Mouse (Mus musculus) MEL (cell line): ENCODE results near the gene Gpc5. TPM values are rescaled to one million over a fixed set of nuclear protein-coding genes. Genes with fewer than 3 reads are reported as not detected.

Experiments used
- DNase-seq: peaks from one replicate; pipeline ENCODE4 v3.0.0; 2011; ENCODE audit warnings: low read depth, low spot score
- H3K27ac ChIP-seq: 2 replicates; pipeline ENCODE4 v1.5.1; 2012; ENCODE audit warnings: low read depth, mild to moderate bottlenecking, control low read depth, low read length, moderate library complexity; ENCODE audit not compliant: control insufficient read depth
- H3K27me3 ChIP-seq, 2 experiments: fragments of 150-350 bp in 1 of 2; sonication (generic) in 1 of 2; 2 replicates each; pipeline ENCODE4 v1.6.1; 2012; ENCODE audit warnings: low read length in 2 of 2, mild to moderate bottlenecking in 2 of 2, improper control_type of control experiment in 1 of 2, moderate library complexity in 1 of 2; ENCODE audit not compliant: insufficient read depth in 2 of 2, control insufficient read depth in 1 of 2
- H3K36me3 ChIP-seq, 2 experiments: 2 replicates each; pipeline ENCODE4 v1.6.1; 2012 to 2014; ENCODE audit warnings: low read length in 2 of 2, improper control_type of control experiment in 1 of 2, inconsistent platforms in 1 of 2, mild to moderate bottlenecking in 1 of 2; ENCODE audit not compliant: insufficient read depth in 2 of 2, control insufficient read depth in 1 of 2
- H3K4me1 ChIP-seq, 2 experiments: fragments of 150-350 bp in 1 of 2; sonication (generic) in 1 of 2; 2 replicates each; pipeline ENCODE4 v1.6.1; 2012; ENCODE audit warnings: low read length in 2 of 2, improper control_type of control experiment in 1 of 2, mild to moderate bottlenecking in 1 of 2; ENCODE audit not compliant: insufficient read depth in 2 of 2, control insufficient read depth in 1 of 2
- H3K4me3 ChIP-seq, 2 experiments: fragments of 150-350 bp in 1 of 2; sonication (generic) in 1 of 2; 2 replicates each; pipeline ENCODE4 v1.5.1; 2012; ENCODE audit warnings: low read depth in 2 of 2, low read length in 2 of 2, mild to moderate bottlenecking in 2 of 2, moderate library complexity in 2 of 2, control low read depth in 1 of 2, improper control_type of control experiment in 1 of 2; ENCODE audit not compliant: control insufficient read depth in 1 of 2, insufficient read depth in 1 of 2
- H3K79me2 ChIP-seq: 2 replicates; pipeline ENCODE4 v1.6.1; 2012; ENCODE audit warnings: mild to moderate bottlenecking, low read length, moderate library complexity; ENCODE audit not compliant: control insufficient read depth, poor library complexity, insufficient read depth
- H3K9ac ChIP-seq: 2 replicates; pipeline ENCODE4 v1.6.1; 2012; ENCODE audit warnings: low read depth, mild to moderate bottlenecking, control low read depth, low read length, moderate library complexity; ENCODE audit not compliant: control insufficient read depth, poor library complexity, severe bottlenecking
- H3K9me3 ChIP-seq: fragments of 150-350 bp; sonication (generic); replicated peaks from 2 replicates; pipeline ENCODE4 v1.6.1; 2012; ENCODE audit warnings: mild to moderate bottlenecking, low read length, improper control_type of control experiment, moderate library complexity; ENCODE audit not compliant: insufficient read depth
- ELF1 ChIP-seq: IDR thresholded peaks from 2 replicates; pipeline ENCODE4 v1.6.1; 2014; ENCODE audit warnings: low read depth, mild to moderate bottlenecking, inconsistent platforms, low read length, improper control_type of control experiment, moderate library complexity
- ETS1 ChIP-seq: IDR thresholded peaks from 2 replicates; pipeline ENCODE4 v1.6.1; 2012; ENCODE audit warnings: low read depth, mild to moderate bottlenecking, inconsistent platforms, low read length, improper control_type of control experiment, moderate library complexity
- KAT2A ChIP-seq: conservative IDR thresholded peaks from 2 replicates; pipeline ENCODE4 v1.6.1; 2012; ENCODE audit warnings: low read depth, low read length, improper control_type of control experiment, inconsistent platforms
- MAFK ChIP-seq: IDR thresholded peaks from 2 replicates; pipeline ENCODE4 v1.6.1; 2011; ENCODE audit warnings: low read depth, mild to moderate bottlenecking, low read length, improper control_type of control experiment, borderline replicate concordance
- MAX ChIP-seq: IDR thresholded peaks from 2 replicates; pipeline ENCODE4 v1.6.1; 2011; ENCODE audit warnings: low read length, improper control_type of control experiment
- NELFE ChIP-seq: IDR thresholded peaks from 2 replicates; pipeline ENCODE4 v1.6.1; 2011; ENCODE audit warnings: low read depth, low read length, improper control_type of control experiment
- NRF1 ChIP-seq: IDR thresholded peaks from 2 replicates; pipeline ENCODE4 v1.6.1; 2014; ENCODE audit warnings: low read depth, mild to moderate bottlenecking, inconsistent platforms, low read length, improper control_type of control experiment, moderate library complexity; ENCODE audit not compliant: poor library complexity, insufficient read depth, severe bottlenecking
- POLR2A ChIP-seq, 2 experiments: IDR thresholded peaks; 2 replicates each; pipeline ENCODE4 v1.6.1; 2011 to 2012; ENCODE audit warnings: low read length in 2 of 2, mild to moderate bottlenecking in 2 of 2, control low read depth in 1 of 2, improper control_type of control experiment in 1 of 2, low read depth in 1 of 2, moderate library complexity in 1 of 2; ENCODE audit not compliant: control insufficient read depth in 1 of 2, insufficient read depth in 1 of 2, poor library complexity in 1 of 2
- POLR2AphosphoS5 ChIP-seq: IDR thresholded peaks from 2 replicates; pipeline ENCODE4 v1.6.1; 2012; ENCODE audit warnings: low read depth, borderline replicate concordance, mild to moderate bottlenecking, inconsistent platforms, low read length, moderate library complexity, mixed read lengths
- RAD21 ChIP-seq: IDR thresholded peaks from 2 replicates; pipeline ENCODE4 v1.6.1; 2011; ENCODE audit warnings: mild to moderate bottlenecking, low read depth, low read length, improper control_type of control experiment
- RCOR1 ChIP-seq: IDR thresholded peaks from 2 replicates; pipeline ENCODE4 v1.6.1; 2012; ENCODE audit warnings: low read depth, mild to moderate bottlenecking, inconsistent platforms, low read length, improper control_type of control experiment
- SIN3A ChIP-seq: IDR thresholded peaks from 2 replicates; pipeline ENCODE4 v1.6.1; 2012; ENCODE audit warnings: low read length, improper control_type of control experiment, inconsistent platforms
- SMC3 ChIP-seq: IDR thresholded peaks from 2 replicates; pipeline ENCODE4 v1.6.1; 2011; ENCODE audit warnings: low read depth, low read length, improper control_type of control experiment
- TCF12 ChIP-seq: IDR thresholded peaks from 2 replicates; pipeline ENCODE4 v1.6.1; 2014; ENCODE audit warnings: low read depth, mild to moderate bottlenecking, inconsistent platforms, low read length, improper control_type of control experiment, moderate library complexity
- UBTF ChIP-seq: IDR thresholded peaks from 2 replicates; pipeline ENCODE4 v1.6.1; 2012; ENCODE audit warnings: low read depth, mild to moderate bottlenecking, inconsistent platforms, low read length, improper control_type of control experiment, moderate library complexity, borderline replicate concordance; ENCODE audit not compliant: insufficient read depth
- ZC3H11A ChIP-seq: IDR thresholded peaks from 2 replicates; pipeline ENCODE4 v1.6.1; 2012; ENCODE audit warnings: low read depth, mild to moderate bottlenecking, inconsistent platforms, low read length, improper control_type of control experiment
- ZNF384 ChIP-seq: IDR thresholded peaks from 2 replicates; pipeline ENCODE4 v1.6.1; 2012; ENCODE audit warnings: low read depth, mild to moderate bottlenecking, inconsistent platforms, low read length, improper control_type of control experiment
- polyA plus RNA-seq, 2 experiments: library from polyadenylated mRNA; stranded (reverse) in 1 of 2; unstranded in 1 of 2; fragments of >175 nt in 1 of 2; fragments of >200 nt in 1 of 2; gene quantifications; 2 replicates each; pipeline versions ENCODE4 v1.2.1 to v1.2.4; 2012; ENCODE audit warnings: low replicate concordance in 2 of 2, low read depth in 1 of 2; ENCODE audit not compliant: insufficient read length in 2 of 2, insufficient read depth in 1 of 2, missing spikeins in 1 of 2
- total RNA-seq: library from RNA; depleted of rRNA; stranded (reverse); fragments of 300-350 nt; gene quantifications from 2 replicates; pipeline ENCODE4 v1.2.3, GENCODE M21; 2012

Gene Gpc5
- total and polyA plus RNA-seq, 3 experiments: not detected

- DNase-seq: no peak
- H3K9me3 ChIP-seq: no peaks in the 10 kb centered on the region
- no peaks in the 10 kb centered on the region for H3K79me2 ChIP-seq
- H3K4me1 ChIP-seq: no peaks in the 10 kb centered on the region
- H3K4me3 ChIP-seq: no peak overlapping the region
- H3K36me3 ChIP-seq: no peaks in the 10 kb centered on the region
- no peak overlapping the region for H3K9ac ChIP-seq
- H3K27ac ChIP-seq: no peak overlapping the region
- TF ChIP-seq NELFE: no peak
- TF ChIP-seq RCOR1: no peak
- TF ChIP-seq RAD21: no peak
- no peak for TF ChIP-seq MAFK
- no peak for TF ChIP-seq SMC3
- no peak for TF ChIP-seq NRF1
- TF ChIP-seq POLR2A (IDR thresholded peaks at IDR 0.05; ENCODE audit: control insufficient read depth in 1 of 2, insufficient read depth in 1 of 2, low read depth in 1 of 2, low read length in 2 of 2, poor library complexity in 1 of 2): no peak
- no peak for TF ChIP-seq UBTF
- no peak for TF ChIP-seq ELF1
- no peak for TF ChIP-seq MAX
- no peak for TF ChIP-seq SIN3A
- TF ChIP-seq ZC3H11A: no peak
- TF ChIP-seq KAT2A: no peak
- no peak for TF ChIP-seq POLR2AphosphoS5
- TF ChIP-seq TCF12: no peak
- H3K27me3 ChIP-seq: no peaks in the 10 kb centered on the region
These were observed 8.7 kb downstream of the Gpc5 start for GRCm38 (mm10) chr14:115100617-115101299.

GRCm38 (mm10) chr14:115106326-115106725 lies 14.3 kb downstream of the Gpc5 start:
- no peaks in the 10 kb centered on the region for H3K9me3 ChIP-seq
- DNase-seq: no peak
- H3K27me3 ChIP-seq: no peaks in the 10 kb centered on the region
- TF ChIP-seq ETS1 (no peak), KAT2A (no peak), ZNF384 (no peak)
- H3K36me3 ChIP-seq: no peaks in the 10 kb centered on the region
- H3K79me2 ChIP-seq: no peaks in the 10 kb centered on the region
- no peak overlapping the region for H3K27ac ChIP-seq
- H3K4me1 ChIP-seq: no peaks in the 10 kb centered on the region
- H3K4me3 ChIP-seq: no peak overlapping the region
- H3K9ac ChIP-seq: no peak overlapping the region
